16 mouse cellular contexts compared by ENCODE assay signal in genomic region chr3:31573849-31574248, GRCm38 (mm10).
"Had no signal": no experiment of that assay in that cellular context is flagged by ENCODE, and none has a peak within 500 bp of the region (broad histone marks: within the 10 kb centered on the region; RNA-seq: fewer than 3 reads in every experiment).

No protein-coding gene starts in this region.

- DNase-seq: retina, postnatal 1 day; right cerebral cortex, adult 18-20 months; right cerebral cortex, postnatal 14 days; right cerebral cortex, postnatal 25 days; right cerebral cortex, postnatal 4 days; spleen, adult 18-20 months; thymus, adult 18-20 months; thymus, adult 2 months; thymus, postnatal 14 days; thymus, postnatal 25 days; thymus, postnatal 36 days; thymus, postnatal 4 days had no signal

- H3K27me3 ChIP-seq: neural tube, embryonic 12.5 days; neural tube, embryonic 13.5 days; neural tube, embryonic 15.5 days; stomach, embryonic 15.5 days had no signal
